Mouse (Mus musculus): ENCODE results near the gene Tma7. TPM values are rescaled to one million over a fixed set of nuclear protein-coding genes. Genes with fewer than 3 reads are reported as not detected.

Tma7 gene
- total and polyA plus RNA-seq, 3 experiments, result 366 to 400 TPM; not detected in 1

DNA sequence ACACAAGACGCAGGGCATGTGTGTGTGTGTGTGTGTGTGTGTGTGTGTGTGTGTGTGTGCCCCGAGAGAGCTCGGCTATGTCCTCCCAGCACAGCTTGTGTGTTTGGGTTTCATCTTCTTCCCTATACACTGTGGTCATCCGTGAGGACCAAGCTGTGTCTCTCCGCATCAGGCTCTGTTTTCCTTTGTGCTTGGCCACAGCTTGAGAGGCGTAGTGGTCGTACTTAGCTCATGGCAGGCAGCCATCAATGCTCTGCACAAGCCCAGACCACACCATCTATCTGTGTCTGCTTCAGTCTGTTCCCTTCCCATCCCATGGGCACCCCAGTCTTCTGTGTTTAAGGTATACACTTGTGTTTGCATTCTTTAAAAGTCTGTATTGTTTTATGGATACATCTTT is 41.0 kb downstream of the Tma7 start:
- H3K27ac ChIP-seq (ENCODE audit: control insufficient read depth, low read depth, low read length), result no peak overlapping the region
- no peak for DNase-seq (ENCODE audit: low read depth, low spot score)
- no peak overlapping the region for H3K4me3 ChIP-seq (ENCODE audit: control insufficient read depth in 1 of 2, insufficient read depth in 1 of 2, low read depth in 2 of 2, low read length in 2 of 2)
- peaks cover 0 to 2% of the 10 kb centered on the region in 2 experiments; a peak in 2 of 4 replicates for H3K36me3 ChIP-seq (ENCODE audit: control insufficient read depth in 1 of 2, insufficient read depth in 2 of 2, low read length in 2 of 2)
- no peaks in the 10 kb centered on the region for H3K9me3 ChIP-seq (replicated peaks; ENCODE audit: insufficient read depth, low read length)
- H3K79me2 ChIP-seq (ENCODE audit: control insufficient read depth, insufficient read depth, low read length, poor library complexity), result peaks cover 2% of the 10 kb centered on the region; the same call in 1 of the 2 replicates
- H3K9ac ChIP-seq (ENCODE audit: control insufficient read depth, low read depth, low read length, poor library complexity, severe bottlenecking), result no peak overlapping the region
- H3K27me3 ChIP-seq (ENCODE audit: control insufficient read depth in 1 of 2, insufficient read depth in 2 of 2, low read length in 2 of 2), result no peaks in the 10 kb centered on the region
- peaks cover 0 to 4% of the 10 kb centered on the region in 2 experiments; a peak in 1 of 4 replicates for H3K4me1 ChIP-seq (ENCODE audit: control insufficient read depth in 1 of 2, insufficient read depth in 2 of 2, low read length in 2 of 2)
- no peak for TF ChIP-seq SIN3A (IDR thresholded peaks at IDR 0.05; ENCODE audit: low read length)
- TF ChIP-seq EP300 (IDR thresholded peaks at IDR 0.05; ENCODE audit: low read depth in 1 of 2, low read length in 2 of 2), result no peak
- no peak for TF ChIP-seq MAX (IDR thresholded peaks at IDR 0.05; ENCODE audit: low read length)
- TF ChIP-seq MYC (IDR thresholded peaks at IDR 0.05; ENCODE audit: low read depth, low read length), result no peak
- TF ChIP-seq ZKSCAN1 (IDR thresholded peaks at IDR 0.05; ENCODE audit: low read depth, low read length), result no peak

DNA sequence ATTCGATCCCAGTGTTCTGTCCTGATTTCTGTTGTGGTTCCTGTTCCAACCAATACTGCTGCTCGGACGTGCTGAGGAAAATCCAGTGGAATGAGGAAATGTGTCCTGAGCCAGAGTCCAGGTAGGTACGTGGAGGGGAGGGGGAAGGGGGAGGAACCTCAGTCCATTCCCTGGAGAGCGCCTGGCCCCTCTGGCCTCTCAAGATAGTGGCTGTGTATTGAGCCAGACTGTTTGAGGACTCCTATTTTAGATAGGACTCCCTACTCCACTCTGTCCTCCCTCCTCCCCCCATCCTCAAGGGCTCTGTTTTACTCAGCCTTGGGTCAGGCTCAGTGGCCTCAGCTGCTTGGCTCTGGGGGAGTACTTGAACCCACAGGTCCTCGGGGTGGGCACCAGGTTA is 41.5 kb downstream of the Tma7 start:
- H3K9ac ChIP-seq (ENCODE audit: control insufficient read depth, low read depth, low read length, poor library complexity, severe bottlenecking), result no peak overlapping the region
- H3K4me1 ChIP-seq (ENCODE audit: control insufficient read depth in 1 of 2, insufficient read depth in 2 of 2, low read length in 2 of 2), result peaks cover 0 to 4% of the 10 kb centered on the region in 2 experiments; a peak in 1 of 4 replicates
- no peaks in the 10 kb centered on the region for H3K9me3 ChIP-seq (replicated peaks; ENCODE audit: insufficient read depth, low read length)
- DNase-seq (ENCODE audit: low read depth, low spot score), result no peak
- no peak overlapping the region for H3K4me3 ChIP-seq (ENCODE audit: control insufficient read depth in 1 of 2, insufficient read depth in 1 of 2, low read depth in 2 of 2, low read length in 2 of 2)
- peaks cover 0 to 2% of the 10 kb centered on the region in 2 experiments; a peak in 2 of 4 replicates for H3K36me3 ChIP-seq (ENCODE audit: control insufficient read depth in 1 of 2, insufficient read depth in 2 of 2, low read length in 2 of 2)
- H3K27ac ChIP-seq (ENCODE audit: control insufficient read depth, low read depth, low read length), result no peak overlapping the region
- TF ChIP-seq MYB (IDR thresholded peaks at IDR 0.05; ENCODE audit: low read depth, low read length), result no peak
- no peak for TF ChIP-seq ELF1 (IDR thresholded peaks at IDR 0.05; ENCODE audit: low read depth, low read length)
- no peak for TF ChIP-seq SMC3 (IDR thresholded peaks at IDR 0.05; ENCODE audit: low read depth, low read length)
- TF ChIP-seq RCOR1 (IDR thresholded peaks at IDR 0.05; ENCODE audit: low read depth, low read length), result no peak
- no peak for TF ChIP-seq ETS1 (IDR thresholded peaks at IDR 0.05; ENCODE audit: low read depth, low read length)
- no peak for TF ChIP-seq E2F4 (IDR thresholded peaks at IDR 0.05; ENCODE audit: borderline replicate concordance, low read depth, low read length)
- TF ChIP-seq EP300 (IDR thresholded peaks at IDR 0.05; ENCODE audit: low read depth in 1 of 2, low read length in 2 of 2), result no peak
- no peak for TF ChIP-seq SIN3A (IDR thresholded peaks at IDR 0.05; ENCODE audit: low read length)
- TF ChIP-seq MXI1 (IDR thresholded peaks at IDR 0.05; ENCODE audit: low read depth, low read length), result no peak
- TF ChIP-seq ZKSCAN1 (IDR thresholded peaks at IDR 0.05; ENCODE audit: low read depth, low read length), result no peak
- TF ChIP-seq MYC (IDR thresholded peaks at IDR 0.05; ENCODE audit: low read depth, low read length), result no peak
- TF ChIP-seq TBP (IDR thresholded peaks at IDR 0.05; ENCODE audit: low read depth, low read length), result no peak
- TF ChIP-seq KAT2A (conservative IDR thresholded peaks at IDR 0.05; ENCODE audit: low read depth, low read length), result no peak
- TF ChIP-seq RAD21 (IDR thresholded peaks at IDR 0.05; ENCODE audit: low read depth, low read length), result no peak
- no peaks in the 10 kb centered on the region for H3K27me3 ChIP-seq (ENCODE audit: control insufficient read depth in 1 of 2, insufficient read depth in 2 of 2, low read length in 2 of 2)
- H3K79me2 ChIP-seq (ENCODE audit: control insufficient read depth, insufficient read depth, low read length, poor library complexity), result peaks cover 2% of the 10 kb centered on the region; the same call in 1 of the 2 replicates

Data from MEL (cell line).